Mouse (Mus musculus) megakaryocyte, adult 5-6 weeks (primary cell): ENCODE measurements at regions not wholly inside any gene's neighbourhood (a gene's known extent, or its start where the extent isn't known, plus 50 kb on each side); places are given as distances from the start of the nearest gene placed in this dataset.

Experiments used
- ATAC-seq: 2 replicates; pipeline ENCODE4 v1.8.0; 2016; ENCODE audit warnings: mild to moderate bottlenecking, inconsistent platforms; ENCODE audit not compliant: poor library complexity, severe bottlenecking

DNA sequence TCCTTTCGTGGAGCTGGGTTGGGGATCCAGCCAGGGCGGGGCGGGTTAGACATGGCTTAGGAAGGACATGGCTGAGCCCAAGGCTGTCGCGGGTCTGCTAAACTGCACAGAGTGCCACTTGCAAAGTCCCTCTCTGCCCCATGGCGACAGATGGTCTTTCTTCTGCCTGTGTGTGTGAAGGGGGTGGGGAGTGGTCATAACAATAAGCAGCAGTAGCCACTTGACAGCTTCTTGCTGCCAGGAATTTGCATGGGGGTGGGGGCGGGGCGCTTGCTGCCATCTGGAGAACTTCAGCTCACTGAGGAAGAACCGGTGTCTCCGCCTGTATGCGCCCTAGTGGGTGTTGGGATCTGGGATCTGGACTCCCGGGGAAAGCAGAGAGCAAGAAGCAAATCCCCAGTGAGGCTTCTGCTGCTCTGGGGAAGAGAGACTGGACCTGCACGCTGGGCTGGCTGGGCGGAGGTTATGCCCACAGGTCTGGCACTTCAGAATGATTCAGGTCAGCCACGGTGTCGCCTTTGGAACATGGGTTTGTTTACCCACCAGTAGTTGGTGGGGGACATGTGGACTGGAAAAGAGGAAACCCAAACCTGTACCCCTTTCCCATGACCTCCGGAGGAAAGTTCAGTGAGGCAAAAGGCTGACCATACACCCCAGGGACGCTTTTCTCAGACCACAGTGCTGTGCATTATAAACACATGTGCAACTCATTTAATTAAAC is 258.7 kb upstream of the Marcks start:
- ATAC-seq = 0 out of 2 replicates have a peak, but pooled peaks have one; percentile 43

DNA sequence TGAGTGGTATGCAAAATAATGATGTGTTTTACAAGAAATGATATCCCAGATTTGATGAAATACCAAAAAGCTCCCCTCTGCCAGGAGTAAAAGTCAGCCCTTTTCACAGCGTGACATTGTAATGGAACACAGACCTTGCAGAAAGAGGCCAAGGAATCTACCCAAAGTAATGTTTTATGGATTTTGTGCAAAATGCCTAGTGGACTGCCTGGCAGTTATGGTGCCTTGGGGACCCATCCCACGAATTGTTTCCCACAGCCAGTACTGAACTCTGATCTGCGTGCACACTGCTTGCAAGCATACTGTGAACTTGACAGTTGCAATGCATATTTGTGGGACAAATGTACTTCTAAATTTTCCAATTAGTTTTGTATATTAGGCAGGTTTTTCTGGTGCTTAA is 251.3 kb upstream of the Marcks start:
- ATAC-seq = no peak

DNA sequence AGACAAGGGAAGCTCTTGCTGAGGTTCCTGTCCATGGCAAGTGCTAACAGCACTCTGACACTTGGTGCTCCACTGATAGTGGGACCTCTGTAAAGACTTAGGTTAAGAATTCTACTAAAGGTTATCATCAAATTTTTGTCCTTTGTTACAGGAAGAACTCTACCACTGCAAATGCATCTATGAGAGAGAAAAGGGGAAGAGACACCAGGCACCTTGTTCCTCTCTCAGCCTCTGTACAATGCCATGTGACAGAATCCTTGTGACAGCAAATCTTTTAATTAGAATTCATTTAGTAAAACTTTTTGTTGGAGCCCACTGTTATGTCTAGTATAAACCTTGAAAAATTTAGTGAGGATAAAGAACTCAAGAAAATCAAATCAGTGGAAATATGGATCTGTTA is 247.5 kb upstream of the Marcks start:
- ATAC-seq = peak; percentile 57

DNA sequence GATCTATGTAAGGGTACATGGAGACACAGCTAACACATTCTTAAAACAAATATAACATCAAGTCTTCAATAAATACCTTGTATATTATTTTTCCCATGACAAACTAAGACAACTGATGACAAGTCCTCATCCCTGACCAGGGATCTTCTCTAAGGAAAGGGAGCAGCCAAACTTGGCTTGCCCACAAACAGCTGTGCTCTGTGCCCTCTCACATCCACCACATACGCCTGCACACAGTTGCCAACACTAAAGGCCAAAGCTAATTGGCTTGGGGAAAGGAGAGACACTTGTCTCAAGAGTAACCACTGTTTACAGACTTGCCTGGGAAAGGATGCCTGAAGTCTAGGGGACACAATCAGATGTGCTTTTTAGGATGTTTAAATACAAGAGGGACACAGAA is 241.3 kb upstream of the Marcks start:
- ATAC-seq = no peak

DNA sequence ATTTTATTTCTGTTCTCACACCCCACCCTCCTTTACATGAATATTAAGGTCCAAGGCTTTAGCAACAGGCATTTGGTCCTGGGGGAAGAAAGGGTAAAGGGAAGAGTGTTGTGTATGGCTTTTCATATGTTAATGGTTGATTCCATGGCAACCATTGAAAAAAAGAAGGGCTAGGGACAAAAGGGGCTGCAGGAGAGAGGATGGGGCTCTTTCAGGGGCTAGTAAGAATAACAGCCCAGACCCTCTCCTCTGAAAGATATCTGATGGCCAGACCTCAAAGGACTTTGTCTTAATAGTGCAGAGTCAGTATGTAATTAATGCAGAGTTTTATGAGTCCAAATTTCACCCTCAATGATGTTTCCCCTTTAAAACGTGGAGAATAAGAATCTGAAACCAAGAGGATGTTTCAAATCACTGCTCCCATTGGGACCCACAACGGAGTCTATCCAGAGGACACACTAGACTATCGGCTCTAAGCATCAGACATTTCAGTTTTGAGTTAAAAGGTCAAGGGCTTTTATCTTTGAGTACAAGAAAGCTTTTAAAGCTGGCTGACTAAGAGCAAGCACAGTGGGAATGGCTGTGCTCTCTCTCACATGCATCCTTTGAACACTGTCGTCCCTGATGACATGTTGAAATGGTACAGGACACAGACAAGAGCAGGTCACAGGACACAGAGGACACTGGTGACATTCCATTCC is 239.4 kb upstream of the Marcks start:
- no peak for ATAC-seq

DNA sequence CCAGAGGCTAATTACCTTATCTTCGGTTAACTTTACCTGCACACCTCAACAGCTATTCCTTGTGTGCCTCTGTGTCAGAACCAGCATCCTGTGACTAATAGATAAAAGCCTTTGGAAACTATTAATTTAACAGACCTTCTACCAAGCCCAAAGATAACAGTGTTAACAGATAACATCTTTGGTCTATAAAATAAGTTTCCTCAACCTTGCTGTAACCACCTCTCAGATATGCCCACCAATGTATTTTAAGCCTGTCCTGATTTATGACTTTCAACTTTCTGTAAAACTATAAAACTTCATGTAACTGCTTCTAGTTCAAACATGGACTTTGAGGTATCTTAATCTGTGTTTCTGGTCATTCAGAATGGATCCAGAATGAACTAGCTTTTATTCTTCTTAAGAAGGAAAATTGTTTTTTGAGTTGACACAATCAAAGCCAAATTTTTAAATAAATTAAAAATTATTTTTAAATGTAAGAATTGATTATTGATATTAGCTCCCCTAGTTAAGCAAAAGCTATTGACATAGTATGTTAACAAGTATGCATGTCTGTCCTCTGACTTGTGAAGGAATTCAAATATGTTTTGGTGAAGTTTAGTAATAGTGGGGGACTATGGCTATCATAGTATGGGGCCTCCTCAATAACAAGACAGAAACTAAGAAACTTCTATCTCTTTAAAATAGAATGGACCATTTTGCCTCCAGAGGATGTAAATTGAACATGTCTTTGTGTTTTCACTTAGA is 238.7 kb upstream of the Marcks start:
- no peak for ATAC-seq

DNA sequence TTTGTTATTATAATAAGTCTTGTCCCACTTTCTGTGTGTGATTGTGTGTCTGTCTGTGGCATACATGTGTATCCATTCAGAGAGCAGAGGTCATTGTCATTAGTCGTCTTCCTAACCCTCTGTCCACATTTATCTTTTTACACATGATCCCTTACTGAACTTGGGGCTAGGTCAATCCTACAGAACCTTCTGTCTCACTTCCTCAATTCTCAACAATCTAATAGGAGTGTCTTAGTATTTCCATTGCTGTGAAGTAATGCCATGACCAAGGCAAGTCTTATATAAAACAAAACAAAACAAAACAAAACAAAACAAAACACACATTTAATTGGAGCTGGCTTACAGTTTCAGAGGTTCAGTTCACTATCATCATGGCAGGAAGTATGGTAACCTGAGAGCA is 237.5 kb upstream of the Marcks start:
- peak; percentile 69 for ATAC-seq

DNA sequence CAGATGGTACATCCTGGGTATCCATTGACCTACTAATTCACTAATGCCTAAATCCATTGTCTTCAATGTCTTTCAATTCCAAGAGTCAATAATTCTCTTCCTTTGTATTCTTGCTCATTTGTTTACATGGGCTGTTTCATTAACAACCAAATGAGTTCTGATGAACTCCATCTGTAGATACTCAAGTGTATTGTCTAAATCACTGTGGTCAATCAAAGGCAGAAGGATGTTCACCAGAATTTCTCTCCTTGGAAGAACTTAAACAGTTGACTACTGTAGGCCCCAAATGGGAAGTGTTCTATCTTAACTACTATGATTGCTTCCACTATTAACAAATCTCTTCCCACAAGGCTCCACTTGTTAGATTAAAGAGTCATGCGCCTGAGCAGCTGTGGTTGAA is 236.9 kb upstream of the Marcks start:
- ATAC-seq = no peak

DNA sequence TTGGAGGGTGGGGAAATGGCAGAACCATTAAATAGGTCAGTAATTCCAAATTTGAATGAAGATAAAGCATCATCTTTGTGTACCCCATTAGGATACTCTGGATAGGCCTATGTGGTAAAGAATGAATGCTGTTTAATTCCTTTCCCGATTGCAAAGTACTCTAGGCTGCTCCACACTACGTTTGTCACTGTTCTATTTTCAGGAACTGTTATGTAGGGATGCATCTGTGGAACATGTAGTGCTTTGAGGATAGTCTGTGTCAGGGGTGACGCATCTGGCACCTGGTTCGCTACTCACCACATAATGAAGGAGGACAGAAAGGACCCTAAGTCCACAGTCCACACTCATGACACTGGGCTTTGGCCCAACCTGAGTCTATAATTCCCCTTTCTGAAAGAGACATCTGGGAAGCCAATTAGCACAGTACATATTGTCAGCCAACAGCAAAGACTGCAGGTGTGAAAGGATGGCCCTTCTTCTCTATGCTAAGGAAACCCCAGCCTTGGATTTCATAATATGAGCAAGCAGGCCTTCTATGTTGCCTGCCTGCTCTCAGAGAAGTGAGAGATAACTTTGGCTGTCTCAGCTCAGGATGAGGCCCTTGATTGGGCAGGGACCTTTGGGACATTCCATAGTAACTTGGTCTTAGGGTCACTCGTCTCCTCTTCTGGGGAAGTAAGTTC is 230.4 kb upstream of the Marcks start:
- ATAC-seq = no peak

DNA sequence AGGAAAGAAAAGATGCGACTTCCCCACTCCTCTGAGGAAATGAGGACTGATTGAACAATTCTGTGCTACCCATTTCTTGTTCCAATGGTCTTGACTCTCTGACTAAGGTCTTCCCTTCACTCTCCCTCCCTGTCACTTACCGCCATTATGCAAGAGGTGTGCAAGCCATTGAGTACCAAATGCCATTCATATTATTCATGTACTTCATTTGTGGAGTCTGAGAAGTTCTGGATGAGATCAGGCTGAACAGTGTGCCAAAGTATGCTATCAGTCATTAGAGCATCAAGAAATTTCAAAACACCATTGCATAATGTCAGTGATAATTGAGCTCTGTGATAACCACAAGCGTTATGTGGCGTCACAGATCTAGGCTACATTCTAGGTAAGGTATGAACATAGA is 229.1 kb upstream of the Marcks start:
- ATAC-seq = no peak

DNA sequence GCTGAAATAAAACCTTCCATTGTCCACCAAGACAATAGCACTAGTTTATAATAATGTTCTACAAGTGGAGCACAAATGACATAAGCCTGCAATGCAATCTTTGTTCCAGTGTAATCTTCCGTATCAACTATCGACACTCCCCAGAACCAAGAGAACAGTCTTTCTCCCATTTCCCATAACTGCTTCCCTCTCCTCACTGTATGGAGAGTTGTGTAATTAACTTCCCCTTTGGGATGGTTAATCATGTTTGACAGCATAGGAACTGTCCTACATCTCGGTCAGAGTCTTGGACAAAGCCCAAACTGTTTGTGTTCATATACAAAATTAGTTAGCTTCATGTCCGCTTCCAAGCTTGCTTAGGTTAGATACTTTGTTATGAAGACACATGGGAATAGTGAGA is 225.8 kb upstream of the Marcks start:
- ATAC-seq = peak; percentile 86

DNA sequence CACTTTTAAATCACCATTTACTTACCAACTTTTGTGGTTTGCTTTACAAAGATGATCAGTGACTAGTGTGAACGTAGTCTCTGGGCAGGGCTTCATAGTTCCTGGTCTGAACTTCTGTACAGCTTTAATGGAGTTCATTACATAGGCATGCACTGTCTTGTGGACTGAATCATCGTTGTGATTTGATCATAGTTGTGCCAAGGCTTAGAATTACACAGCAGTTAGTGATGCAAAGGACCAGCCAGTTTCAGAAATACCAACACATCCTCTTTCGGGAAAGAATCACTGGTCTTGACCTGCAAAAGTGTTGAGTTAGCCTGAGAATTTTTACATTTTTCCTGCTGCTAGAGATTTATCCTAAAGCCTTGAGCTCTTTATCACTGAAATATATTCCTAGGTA is 222.3 kb upstream of the Marcks start:
- ATAC-seq = peak; percentile 39

DNA sequence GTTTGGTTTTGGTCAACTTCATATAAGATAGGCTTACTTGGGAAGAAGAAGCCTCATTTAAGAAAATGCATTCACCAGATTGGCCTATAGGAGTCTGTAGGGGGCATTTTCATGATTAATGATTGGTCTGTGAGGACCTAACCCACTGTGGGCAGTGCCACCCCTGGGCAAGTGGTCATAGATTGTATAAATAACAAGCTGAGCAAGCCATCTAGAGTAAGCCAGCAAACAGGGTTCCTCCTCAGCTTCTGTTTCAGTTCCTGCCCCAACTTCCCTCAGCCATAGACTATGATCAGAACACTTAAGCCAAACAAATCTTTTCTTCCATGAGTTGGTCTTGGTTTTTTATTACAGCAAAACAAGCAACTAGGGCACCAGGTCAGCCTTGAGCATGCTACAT is 220.2 kb upstream of the Marcks start:
- ATAC-seq = peak; percentile 81

DNA sequence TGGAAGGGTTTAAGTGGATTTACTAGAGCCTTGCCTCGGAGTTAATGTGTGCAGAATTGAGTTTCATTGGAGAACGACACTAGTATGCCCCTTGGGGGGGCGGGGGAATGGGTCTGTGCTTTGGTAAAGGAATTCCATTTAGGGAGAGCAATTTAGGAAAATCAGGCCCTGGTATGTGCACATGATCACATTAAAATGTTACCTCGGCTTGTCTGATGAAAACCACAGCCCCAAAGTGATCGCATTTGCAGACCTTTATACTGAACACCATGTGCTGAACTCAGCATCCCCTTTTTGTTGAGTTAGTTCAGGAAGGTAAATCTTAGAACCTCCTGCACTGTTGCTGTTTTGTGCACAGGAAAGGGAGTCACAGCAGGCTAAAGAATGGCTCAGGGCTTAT is 219.6 kb upstream of the Marcks start:
- ATAC-seq = no peak

DNA sequence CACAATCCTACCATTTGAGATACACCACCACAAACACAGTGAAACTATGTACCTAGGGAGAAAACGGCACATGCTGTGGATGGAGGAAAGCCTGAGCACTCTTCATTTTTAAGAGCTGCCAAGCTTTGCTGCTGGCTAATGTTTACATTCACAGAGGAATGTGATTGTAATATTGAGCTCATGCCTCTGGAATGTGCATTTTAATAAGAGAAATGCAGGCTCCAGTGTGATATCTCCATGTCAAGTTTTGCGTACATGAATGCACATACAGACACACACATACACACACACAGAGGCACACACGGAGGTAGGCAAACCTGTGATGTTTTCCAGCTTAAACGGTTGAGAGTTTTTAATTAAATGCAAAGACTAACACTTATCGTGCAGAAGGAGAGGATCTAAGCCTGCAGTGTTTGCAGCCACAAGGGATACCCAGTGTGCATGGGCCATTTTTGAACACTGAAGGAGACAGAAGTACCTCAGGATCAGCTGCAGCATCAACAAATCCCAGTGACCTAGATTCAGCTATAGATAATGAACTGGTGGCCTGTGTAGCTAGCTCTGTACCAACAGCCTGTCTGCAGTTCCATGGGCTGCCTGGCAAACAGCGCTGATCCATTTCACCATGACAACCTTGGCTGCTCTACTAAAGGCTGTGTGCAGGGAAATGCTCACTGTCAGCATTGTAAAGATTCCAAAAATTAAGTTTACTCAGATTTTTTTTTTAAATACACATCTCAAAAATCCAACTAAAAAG is 218.8 kb upstream of the Marcks start:
- no peak for ATAC-seq

DNA sequence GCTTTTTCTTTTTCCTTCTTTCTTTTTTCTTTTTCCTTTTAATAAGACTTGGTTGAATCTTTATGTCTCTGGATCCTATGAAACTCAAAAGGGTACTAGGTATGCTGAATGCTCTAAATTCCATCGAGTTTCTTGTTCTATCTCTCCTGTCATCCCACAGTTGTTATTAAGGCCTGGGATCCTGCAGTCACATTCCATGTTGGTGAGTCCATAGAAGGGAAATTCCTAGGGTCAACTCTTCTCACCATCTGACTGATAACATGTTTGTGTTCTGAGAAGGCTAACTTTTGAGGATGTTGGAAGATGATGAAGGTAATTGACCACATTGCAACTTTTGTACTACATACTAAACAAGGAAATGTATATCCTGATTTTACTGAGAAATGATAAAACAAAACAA is 210.5 kb upstream of the Marcks start:
- ATAC-seq = no peak

DNA sequence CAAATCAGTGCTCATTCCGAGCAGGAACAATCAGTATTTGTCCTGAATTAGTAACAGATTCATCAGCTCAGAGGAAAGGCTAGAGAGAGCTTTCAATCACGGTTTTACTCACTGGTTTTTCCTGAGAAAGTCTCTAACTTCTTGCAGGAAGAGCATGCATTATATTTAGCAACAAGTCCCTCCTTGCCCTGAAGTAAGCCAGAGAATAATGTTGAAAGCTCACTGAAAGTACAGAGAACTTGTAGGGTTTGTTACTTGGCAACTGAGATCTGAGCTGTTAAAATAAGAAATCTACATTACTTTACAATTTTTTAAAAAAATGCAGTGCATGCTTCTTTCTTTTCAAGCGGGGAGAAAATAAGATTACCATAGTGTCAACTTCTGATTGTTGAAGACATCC is 209.7 kb upstream of the Marcks start:
- ATAC-seq = no peak

DNA sequence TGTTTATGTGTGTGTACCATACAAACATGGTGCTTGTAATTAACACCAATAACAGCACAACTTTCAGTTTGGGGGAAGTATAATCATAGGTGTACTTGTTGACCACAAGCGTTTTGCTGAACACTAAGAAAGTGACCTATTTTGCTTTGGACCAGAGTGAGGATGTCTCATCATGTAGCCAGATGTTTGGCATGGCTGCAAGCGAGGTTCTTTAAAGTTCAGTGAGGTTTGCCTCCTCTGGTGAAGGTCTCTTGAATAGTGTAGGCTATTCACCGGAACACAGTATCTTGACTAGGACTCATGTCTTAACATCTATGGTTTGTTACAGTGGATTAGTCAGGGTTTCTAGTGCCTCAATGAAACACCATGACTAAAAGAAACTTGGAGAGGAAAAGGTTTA is 208.9 kb upstream of the Marcks start:
- ATAC-seq = no peak

DNA sequence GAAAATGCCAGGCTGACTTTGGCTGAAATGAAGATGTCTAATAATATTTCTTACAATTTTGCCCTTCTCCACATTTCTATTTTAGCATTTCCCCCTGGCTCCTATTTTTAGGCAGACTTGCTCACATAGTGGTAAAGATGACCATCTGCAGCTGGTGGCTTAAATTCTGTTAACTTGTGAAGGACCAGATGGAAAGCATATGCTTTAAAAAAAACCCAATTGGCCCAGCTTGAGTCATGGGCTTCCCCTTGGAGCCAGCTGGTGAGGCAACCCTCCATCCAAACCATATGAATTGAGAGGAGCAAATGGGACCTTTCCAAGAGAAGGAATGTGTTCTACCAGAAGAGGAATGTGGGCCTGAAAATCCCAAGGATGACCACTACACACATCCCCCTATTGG is 204.0 kb upstream of the Marcks start:
- no peak for ATAC-seq

DNA sequence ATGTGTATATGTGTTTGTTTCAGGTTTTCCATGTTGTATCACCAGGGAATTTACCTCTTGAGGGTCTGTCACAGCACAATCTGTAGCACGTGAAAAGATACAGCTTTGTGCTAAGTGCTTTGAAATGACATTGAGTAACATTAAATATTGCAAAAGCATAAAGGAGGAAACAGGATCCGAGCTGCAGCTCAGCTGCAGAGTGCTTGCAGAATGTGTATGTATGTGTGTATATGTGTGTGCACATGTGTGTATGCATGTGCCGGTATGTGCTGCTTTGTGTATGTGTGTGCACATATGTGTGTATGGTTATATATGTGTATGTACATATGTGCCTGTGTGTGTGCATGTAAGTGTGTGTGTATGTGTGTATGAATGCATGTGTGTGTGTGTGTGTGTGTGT is 200.9 kb upstream of the Marcks start:
- peak; percentile 53 for ATAC-seq
